Mouse (Mus musculus): ENCODE data around the gene Six5.

Six5 gene

GRCm38 (mm10) chr7:19075723-19076585 is 18.4 kb upstream of the Six5 start, which contains the start of gene Dmwd:
Dmwd (plus strand) TSS chr7:19076227.
- DNase-seq: peak; percentile 73

GRCm38 (mm10) chr7:19076586-19076991 is 17.8 kb upstream of the Six5 start:
- DNase-seq: peak; percentile 28 to 46

GRCm38 (mm10) chr7:19077761-19078160 is 16.6 kb upstream of the Six5 start:
- DNase-seq: peak; percentile 83 to 88

GRCm38 (mm10) chr7:19078732-19079131 is 15.7 kb upstream of the Six5 start:
- DNase-seq: no peak

- no peak for DNase-seq
These were observed 13.9 kb upstream of the Six5 start for GRCm38 (mm10) chr7:19080451-19080950.

- no peak for DNase-seq
These were observed 12.2 kb upstream of the Six5 start for GRCm38 (mm10) chr7:19082171-19082570.

GRCm38 (mm10) chr7:19083096-19083495 is 11.3 kb upstream of the Six5 start:
- DNase-seq: no peak

- no peak for DNase-seq
These were observed 10.7 kb upstream of the Six5 start, which contains the start of gene Dmpk for GRCm38 (mm10) chr7:19083701-19084100. Dmpk (plus strand) TSS chr7:19083849.

GRCm38 (mm10) chr7:19084277-19084771 is 10.1 kb upstream of the Six5 start:
- DNase-seq: peak; percentile 84 to 88

GRCm38 (mm10) chr7:19084921-19085473 is 9.4 kb upstream of the Six5 start:
- no peak for DNase-seq

- DNase-seq: peak in 1 of 2 experiments; percentile 22
These were observed 8.9 kb upstream of the Six5 start for GRCm38 (mm10) chr7:19085495-19085894.

GRCm38 (mm10) chr7:19086042-19086441 is 8.4 kb upstream of the Six5 start:
- peak; percentile 87 to 89 for DNase-seq

GRCm38 (mm10) chr7:19086760-19087159 is 7.6 kb upstream of the Six5 start:
- no peak for DNase-seq

- DNase-seq: peak; percentile 88
These were observed 5.6 kb upstream of the Six5 start for GRCm38 (mm10) chr7:19088813-19089212.

- no peak for DNase-seq
These were observed 2.5 kb upstream of the Six5 start for GRCm38 (mm10) chr7:19091913-19092312.

GRCm38 (mm10) chr7:19092381-19093173 is 1.8 kb upstream of the Six5 start:
- peak in 1 of 2 experiments; percentile 43 for DNase-seq

GRCm38 (mm10) chr7:19093174-19093521 is 1.2 kb upstream of the Six5 start:
- DNase-seq: peak; percentile 93 to 94

- peak; percentile 77 to 79 for DNase-seq
These were observed 633 bp upstream of the Six5 start for GRCm38 (mm10) chr7:19093537-19094385.

GRCm38 (mm10) chr7:19094826-19095750 is 694 bp downstream of the Six5 start:
- DNase-seq: peak; percentile 39 to 48

GRCm38 (mm10) chr7:19095751-19096110 is 1.3 kb downstream of the Six5 start:
- DNase-seq: peak in 1 of 2 experiments; percentile 25

- no peak for DNase-seq
These were observed 2.1 kb downstream of the Six5 start for GRCm38 (mm10) chr7:19096421-19096976.
